Comparison of ENCODE assay signal across 25 mouse cellular contexts in the genomic region with DNA sequence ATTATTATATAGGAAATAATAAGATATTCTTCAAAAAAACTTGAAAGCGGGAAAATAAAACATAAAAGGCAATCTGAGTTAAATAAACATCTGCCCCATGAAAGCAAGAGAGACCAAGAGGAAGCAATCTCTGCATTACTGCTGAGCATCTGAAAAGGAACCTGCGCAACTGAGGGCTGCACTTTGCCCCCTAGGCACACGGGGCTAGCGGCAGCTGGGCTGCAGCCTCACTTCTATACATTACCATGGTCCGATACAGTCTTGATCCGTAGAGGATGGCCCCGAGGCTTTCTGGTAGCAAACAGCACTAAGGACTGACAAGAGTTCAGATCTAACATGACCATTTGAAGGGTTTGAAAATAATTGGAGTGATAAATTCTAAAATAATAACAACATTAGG.
"Had no signal": no experiment of that assay in that cellular context is flagged by ENCODE, and none has a peak within 500 bp of the region (broad histone marks: within the 10 kb centered on the region; RNA-seq: fewer than 3 reads in every experiment).

No protein-coding gene starts in this region.

- H3K9me3 ChIP-seq: heart, embryonic 10.5 days; heart, embryonic 12.5 days; hindbrain, embryonic 10.5 days; hindbrain, embryonic 12.5 days; kidney, embryonic 15.5 days; limb, embryonic 10.5 days; limb, embryonic 12.5 days; liver, embryonic 13.5 days had no signal

- H3K27ac ChIP-seq: heart, embryonic 10.5 days; hindbrain, embryonic 10.5 days; hindbrain, embryonic 12.5 days; hindbrain, embryonic 14.5 days; kidney, embryonic 15.5 days; kidney, postnatal 0 days; left cerebral cortex, adult 2 months; limb, embryonic 10.5 days; limb, embryonic 12.5 days; liver, embryonic 13.5 days had no signal

- DNase-seq: gastrocnemius, postnatal 14 days; gastrocnemius, postnatal 36 days; heart, adult 11 months; heart, postnatal 10 days; heart, postnatal 4 days; kidney, adult 11 months; kidney, adult 2 months; kidney, adult 9 months; kidney, postnatal 14 days; kidney, postnatal 36 days; liver; liver, embryonic 13.5 days had no signal

- ATAC-seq: hindbrain, embryonic 16.5 days; inflammation-experienced regulatory T-cells, adult 6 months had no signal

- H3K4me3 ChIP-seq: heart, embryonic 10.5 days; heart, embryonic 12.5 days; hindbrain, embryonic 10.5 days; hindbrain, embryonic 12.5 days; kidney, embryonic 15.5 days; left cerebral cortex, adult 2 months; limb, embryonic 10.5 days; limb, embryonic 12.5 days; liver, embryonic 13.5 days had no signal

- H3K36me3 ChIP-seq: heart, embryonic 10.5 days; heart, embryonic 12.5 days; hindbrain, embryonic 10.5 days; hindbrain, embryonic 12.5 days; kidney, embryonic 15.5 days; limb, embryonic 10.5 days; limb, embryonic 12.5 days; liver, embryonic 13.5 days had no signal

- H3K9ac ChIP-seq: heart, embryonic 12.5 days; hindbrain, embryonic 12.5 days; hindbrain, embryonic 14.5 days; kidney, embryonic 15.5 days; limb, embryonic 12.5 days; liver, embryonic 13.5 days had no signal

- H3K4me2 ChIP-seq: heart, embryonic 12.5 days; hindbrain, embryonic 12.5 days; hindbrain, embryonic 14.5 days; kidney, embryonic 15.5 days; limb, embryonic 12.5 days; liver, embryonic 11.5 days; liver, embryonic 13.5 days had no signal

- H3K4me1 ChIP-seq: heart, embryonic 10.5 days; heart, embryonic 12.5 days; hindbrain, embryonic 10.5 days; hindbrain, embryonic 12.5 days; kidney, embryonic 15.5 days; limb, embryonic 12.5 days; liver, embryonic 13.5 days had no signal

- H3K27me3 ChIP-seq: heart, embryonic 12.5 days; hindbrain, embryonic 12.5 days; kidney, embryonic 15.5 days; limb, embryonic 12.5 days; liver, embryonic 13.5 days had no signal
